Mouse (Mus musculus): ENCODE data around the gene Pde12.

The Pde12 gene

DNA sequence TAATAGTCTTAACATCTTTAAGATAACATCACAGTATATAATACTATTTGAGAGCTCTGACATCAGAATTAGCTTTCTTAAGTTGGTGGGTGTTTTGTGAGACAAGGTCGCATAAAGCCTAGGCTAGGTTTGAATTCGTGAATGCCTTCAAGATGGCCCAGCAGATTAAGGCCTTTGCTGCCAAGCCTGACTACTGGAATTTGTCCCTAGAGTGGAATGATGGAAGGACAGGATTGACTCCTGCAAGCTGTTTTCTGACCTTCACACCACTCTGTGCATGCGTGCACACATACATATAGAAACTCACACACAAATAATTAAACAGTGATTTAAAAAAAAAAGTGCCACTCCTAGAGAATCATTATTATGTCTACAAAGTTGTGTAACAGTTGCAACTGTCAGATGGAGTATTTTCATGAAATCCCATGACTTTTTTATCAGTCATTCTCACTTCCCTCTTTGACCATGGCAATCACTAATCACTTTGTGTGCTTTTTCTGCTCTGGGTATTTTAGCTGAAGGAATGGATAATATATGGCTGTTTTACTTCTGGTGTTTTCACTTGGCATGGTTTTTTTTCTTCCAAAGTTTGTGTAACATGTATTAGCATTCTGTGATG, 26.6 kb downstream of the Pde12 start:
- no peak for DNase-seq

DNA sequence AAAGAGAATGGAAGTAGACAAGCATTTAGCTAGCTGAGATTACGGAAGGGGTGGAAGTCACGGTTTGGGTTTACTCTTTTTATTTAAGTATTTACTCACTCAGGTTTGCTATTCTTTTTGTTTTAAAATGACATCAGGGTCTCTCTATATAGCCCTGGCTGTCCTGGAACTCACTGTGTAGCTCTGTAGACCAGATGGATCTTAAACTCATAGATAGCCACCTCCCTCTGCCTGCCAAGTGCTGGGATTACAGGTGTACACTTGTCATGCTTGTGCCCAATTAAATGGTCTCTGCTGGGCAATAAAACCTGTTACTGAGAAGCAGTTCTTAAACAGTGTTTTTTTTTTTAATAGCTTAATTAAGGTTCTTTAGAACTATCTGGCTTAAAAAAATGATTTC, 29.7 kb downstream of the Pde12 start:
- DNase-seq, result peak; percentile 23

DNA sequence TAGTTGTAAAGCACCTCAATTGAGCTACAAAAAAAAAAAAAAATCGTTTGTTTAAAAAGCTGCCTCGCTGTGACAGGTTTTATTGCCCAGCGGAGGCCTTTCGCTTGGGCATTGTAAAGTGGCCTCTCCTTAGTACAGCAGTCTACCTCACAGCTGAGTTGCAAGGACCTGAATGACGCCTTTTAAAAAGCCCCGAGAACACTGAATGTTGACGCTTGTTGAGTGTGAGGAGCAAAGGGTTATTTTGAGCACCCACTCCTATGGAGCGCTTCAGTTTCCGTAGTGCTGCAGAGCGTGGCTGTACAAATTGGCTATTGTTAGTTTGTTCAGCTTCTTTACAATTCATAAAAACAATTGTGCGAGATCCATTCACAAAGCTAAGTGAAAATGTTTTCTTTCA, 30.4 kb downstream of the Pde12 start:
- DNase-seq, result peak; percentile 28

DNA sequence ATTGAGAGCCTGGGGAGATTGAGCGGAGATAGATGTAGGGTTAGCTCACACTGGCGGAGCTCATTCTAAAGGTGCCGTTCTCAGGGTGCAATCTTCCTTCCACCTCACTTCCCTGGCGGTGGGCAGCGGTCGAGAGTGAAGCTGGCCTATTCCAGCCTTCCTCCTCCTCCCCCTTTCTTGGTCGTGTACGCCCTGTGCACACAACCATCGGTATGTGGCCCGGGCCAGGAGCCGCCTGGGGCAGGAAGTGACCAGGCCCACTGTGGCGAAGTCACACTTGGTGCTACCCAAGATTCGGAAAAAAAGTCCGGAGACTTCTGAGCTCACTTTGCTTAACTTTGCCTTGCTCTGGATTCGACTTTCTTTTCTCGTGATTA, 31.0 kb downstream of the Pde12 start:
- DNase-seq, result peak; percentile 73

DNA sequence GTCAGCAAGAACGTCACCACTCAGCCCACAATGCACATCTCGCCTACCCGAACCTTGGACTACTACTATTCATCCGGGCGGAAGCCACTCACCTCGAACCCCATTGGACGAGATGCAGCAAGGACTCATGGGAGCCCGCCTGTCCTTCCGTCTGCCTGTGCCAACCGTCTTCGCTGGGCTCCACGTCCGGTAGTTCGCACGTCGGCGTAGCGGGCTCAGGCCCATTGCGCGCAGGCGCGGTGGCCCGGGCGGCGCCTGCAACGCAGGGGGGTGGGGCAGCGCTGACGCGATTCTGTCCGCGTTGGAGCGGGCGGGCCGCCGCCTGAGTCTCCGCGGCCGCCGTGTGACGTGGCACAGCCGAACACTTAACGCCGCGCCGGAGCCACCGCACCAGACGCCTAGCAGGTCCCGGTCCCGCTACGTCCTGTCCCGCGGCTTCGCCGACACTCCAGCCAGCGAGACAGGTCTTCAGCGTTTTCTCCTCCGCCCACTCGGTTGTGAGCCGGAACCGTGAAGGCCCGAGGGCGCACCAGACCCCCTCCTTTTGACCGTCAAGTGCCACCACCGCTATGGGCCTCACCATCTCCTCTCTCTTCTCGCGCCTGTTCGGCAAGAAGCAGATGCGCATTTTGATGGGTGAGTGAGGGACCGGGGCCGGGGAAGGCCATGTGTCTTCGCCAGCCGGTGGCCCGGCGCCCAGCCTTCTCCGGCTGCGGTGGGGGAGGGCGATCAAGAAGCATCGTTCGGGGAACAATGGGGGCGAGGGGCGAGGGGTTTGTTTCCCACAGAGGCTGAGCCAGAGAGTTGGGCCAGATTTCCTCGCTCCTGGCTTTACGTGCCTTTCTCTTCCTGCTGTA, 31.6 kb downstream of the Pde12 start, which contains the start of gene Arf4:
TSS of gene Arf4 (plus strand) at position 224 of the 857 bp plus-strand sequence.
- peak; percentile 98 for DNase-seq

DNA sequence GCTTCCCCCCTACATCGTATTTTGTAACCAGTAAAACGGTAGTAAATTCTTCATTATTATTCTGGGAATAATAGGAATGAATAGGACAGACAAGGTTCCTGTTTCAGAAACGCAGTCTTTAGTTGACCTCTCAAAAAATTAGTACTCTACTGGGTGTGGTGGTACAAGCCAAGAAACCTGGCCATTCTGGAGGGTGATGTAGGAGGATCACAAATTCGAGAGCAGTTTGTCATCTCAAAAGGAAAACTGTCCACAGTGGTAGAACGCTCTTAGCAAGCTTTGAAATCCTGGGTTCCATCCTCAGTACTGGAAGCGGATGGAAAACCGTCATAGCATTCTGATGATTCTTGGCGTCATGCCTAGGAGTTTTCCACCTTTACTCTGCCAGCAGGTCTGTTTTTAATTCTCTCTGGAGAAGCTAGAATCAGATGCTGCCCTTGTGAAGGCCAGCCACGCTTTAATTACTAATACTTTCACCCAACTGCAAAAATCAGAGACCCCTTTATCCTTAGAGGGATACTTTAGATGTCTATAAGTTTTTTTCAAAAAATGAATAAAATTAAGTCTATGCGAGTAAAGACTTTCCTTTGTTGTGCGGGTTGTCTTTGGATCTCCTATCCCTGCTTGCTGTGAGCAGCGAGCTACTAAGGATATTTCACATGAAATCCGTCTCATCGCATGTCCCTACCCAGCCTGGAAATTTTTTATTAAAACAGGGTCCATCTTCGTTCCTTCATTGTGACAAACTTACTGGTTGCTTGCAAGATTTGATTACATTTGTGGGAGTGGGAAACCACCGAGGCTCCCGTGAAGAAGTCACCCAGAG, 32.4 kb downstream of the Pde12 start:
- peak; percentile 23 for DNase-seq

DNA sequence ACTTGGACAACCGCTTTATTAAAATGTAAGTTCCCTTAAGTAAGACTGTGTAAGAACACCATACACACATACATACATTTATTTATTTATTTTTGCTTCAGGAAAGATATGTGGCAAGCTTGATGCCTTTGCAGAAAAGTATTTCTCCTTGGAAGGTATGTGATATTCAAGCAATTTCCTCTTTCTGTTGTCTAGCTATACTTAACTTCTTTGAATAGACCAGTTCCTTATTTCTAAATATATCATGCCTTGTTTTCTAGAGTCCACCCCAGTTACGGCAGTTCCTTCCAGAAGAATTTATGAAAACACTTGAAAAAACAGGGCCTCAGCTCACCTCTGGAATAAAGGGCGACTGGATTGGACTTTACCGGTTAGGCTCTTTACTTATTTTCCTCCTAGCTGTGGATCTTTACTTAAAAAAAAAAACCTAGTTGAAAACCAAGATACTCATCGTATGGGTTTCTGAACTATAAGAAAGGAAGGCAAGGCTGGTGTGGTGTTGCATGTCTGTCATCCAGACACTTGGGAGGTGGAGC, 43.0 kb downstream of the Pde12 start:
- no peak for DNase-seq

DNA sequence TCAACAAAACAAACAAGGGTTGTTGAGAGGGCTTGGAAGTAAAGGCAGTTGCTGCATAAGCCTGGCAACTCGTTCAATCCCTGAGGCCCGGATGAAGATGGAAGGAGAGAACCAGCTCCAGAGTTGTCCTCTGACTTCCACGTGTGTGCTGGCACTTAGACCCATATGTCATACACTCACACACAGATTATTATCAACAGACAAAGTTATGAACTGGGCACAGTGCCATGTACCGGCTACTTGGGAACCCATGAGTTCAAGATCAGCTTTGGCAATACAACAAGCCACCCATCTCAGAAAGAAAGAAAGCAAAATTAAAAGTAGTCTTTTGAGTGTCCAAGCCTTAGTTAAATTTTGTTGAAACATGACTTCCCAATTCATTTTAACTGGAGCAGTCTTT, 44.4 kb downstream of the Pde12 start:
- DNase-seq, result no peak

DNA sequence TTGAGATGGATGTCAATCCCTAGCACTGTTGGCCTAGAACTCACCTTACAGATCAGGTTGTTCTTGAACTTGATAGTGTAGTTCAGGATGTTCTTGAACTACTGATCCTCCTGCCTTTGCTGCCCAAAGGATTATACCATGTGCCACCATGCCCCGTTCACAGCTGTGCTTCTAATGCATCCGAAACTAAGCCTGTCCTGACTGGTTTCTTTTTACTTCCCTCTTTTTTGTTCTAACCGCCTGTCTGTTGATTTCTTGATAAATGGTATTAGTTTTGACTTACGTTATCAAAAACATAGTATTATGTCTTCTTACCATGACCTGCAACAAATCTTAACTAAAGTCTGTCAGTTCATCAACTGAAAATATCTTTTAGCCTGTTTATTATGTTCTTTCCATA, 59.0 kb downstream of the Pde12 start:
- DNase-seq, result no peak

Data from embryo, embryonic 11 days (tissue).